Mouse (Mus musculus): Measurements from ENCODE around the gene Ttc7.

The Ttc7 gene

DNA sequence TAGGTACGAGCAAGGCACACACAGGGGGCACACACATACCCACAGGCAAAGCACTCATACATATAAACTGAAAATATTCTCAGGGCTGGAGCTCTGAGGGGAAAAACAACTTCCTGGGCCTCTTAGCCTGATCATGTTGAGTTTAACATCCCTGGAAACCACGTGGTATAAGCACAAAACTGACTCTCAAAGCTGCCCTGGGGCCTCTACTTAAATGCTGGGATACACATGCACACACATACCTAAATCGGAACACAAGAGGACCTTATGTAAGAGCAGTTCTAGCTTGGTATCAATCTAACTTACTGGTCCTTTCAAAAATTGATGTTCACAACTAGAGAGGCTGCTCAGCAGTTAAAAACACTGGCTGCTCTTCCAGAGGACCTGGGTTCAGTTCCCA, 146.7 kb downstream of the Ttc7 start:
- DNase-seq (ENCODE audit: low spot score in 2 of 2), result no peak

Data from frontal cortex, postnatal 10 days (tissue).